Mouse (Mus musculus) large intestine, adult 2 months (tissue): ENCODE results near the gene Dcaf7. TPM values are rescaled to one million over a fixed set of nuclear protein-coding genes. Genes with fewer than 3 reads are reported as not detected.

ENCODE experiments used
- DNase-seq: peaks from one replicate; pipeline ENCODE4 v3.0.0-alpha.2; 2012; ENCODE audit warnings: low read depth, low spot score
- WGBS: fragments of 180-500 bp; shearing (Covaris S2); methylation state at CpG from one replicate; pipeline ENCODE4 v1.1.7; 2018; 5-methylcytosine and 5-hydroxymethylcytosine counted together
- polyA plus RNA-seq: library from polyadenylated mRNA; depleted of rRNA; stranded (reverse); fragments of >200 nt; gene quantifications from 2 replicates; pipeline ENCODE4 v1.2.3, GENCODE M21; 2012; rRNA removed

The Dcaf7 gene
- polyA plus RNA-seq, 1 experiment, result 27.3 TPM

DNA sequence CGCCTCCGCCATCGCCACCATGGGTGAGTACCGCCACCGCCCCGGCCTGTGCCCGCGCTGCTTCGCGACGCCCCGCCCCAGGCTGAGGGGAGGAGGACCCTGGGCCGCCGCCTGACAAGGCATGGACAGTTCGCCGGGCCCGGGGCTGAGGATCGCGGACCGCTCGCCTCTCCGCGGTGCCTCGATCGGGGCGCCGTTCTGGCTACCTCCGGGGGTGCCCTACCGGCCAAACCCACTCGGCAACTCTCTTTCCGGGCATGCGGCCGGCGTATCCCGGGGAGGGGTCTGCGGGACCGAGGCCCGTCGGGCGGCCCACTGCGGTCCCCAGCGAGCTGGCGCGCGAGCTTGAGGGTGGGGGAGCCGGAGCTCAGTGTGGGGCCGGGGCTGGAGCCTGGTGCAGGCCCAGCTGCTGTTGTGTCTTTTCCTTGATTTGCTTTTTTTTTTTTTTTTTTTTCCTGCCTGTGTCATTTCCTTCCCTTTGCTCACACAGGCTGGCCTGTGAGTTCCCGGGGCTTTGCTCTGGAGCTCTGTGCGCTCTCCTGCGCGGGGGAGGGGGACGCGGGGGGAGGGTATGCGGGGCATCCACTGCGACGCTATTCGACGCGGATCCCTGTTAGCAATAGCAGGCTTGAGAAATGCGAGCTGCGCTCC, 48.4 kb downstream of the Dcaf7 start:
- WGBS, result under 1% methylated on average over 52 of the region's 61 CpGs

DNA sequence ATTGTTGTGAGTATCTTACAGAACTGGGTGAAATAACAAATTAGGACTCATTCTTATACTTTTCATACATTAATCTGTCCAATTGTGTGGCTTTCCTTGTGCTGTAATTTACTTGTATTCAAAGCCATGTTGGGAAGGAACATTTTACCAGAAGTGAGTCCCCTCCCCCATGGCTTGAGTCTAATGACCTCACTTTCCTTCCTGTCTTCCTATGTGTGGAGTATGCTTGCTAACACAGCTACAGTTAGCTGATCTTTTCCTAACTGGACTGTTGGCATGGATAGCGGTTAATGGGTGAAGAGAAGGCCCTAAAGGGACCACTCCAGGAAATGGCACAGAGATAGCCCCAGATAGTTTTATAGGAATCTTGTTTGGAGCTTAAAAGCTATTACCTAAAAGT, 61.6 kb downstream of the Dcaf7 start:
- DNase-seq, result no peak
- 84% methylated on average over 1 of the region's 1 CpGs for WGBS

More for the DNA sequence above, 48.4 kb downstream of the Dcaf7 start:
- no peak for DNase-seq

DNA sequence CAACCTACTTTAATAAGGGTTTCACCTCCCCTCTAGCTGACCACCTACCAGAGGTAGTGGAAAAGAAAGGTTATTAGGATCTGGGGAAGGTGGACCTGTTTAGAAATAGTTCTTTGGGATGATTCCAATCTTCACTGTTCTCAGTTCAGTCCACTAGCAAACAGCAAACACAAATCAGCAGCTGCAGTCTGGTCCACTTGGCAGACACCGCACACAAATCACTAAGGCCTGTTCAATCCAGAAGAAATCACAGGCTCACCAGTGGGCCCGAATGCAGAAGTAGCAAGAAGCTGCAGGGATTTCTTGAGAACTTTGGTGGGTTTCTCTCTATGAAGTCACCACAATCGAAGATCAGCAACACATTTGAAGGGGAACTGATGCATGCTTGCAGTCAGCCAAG, 66.2 kb downstream of the Dcaf7 start:
- no peak for DNase-seq
- WGBS, result 70% methylated on average over 3 of the region's 3 CpGs

DNA sequence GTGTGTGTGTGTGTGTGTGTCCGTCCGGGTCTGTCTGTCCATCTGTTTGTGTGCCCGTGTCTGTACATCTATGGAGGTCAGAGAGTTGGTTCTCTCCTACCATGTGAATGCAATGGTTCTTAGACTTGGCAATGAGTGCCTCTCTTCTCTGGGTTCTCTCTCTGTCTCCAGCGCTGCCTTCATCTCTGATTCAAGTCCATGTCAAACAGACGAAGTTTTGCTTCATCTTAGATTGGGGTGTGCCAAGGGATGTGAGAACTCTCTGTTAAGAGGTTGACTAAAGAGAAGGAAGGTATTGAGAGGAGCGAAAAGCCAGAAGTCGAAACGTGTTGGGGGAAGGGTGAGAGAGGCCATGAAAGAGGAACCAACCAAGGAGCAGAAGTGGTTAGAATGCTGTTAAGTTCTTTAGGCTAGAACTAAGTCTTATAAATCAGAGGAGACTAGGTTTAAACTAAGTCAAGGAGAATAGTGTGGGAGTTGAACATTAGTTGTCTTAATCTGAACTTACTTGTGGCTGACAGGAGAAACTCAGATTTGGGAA, 69.4 kb downstream of the Dcaf7 start:
- WGBS, result 79% methylated on average over 8 of the region's 8 CpGs
- DNase-seq, result no peak

Other genes starting within 250 kb of the Dcaf7 start
- gene Cyb561, start 83.5 kb upstream of the Dcaf7 start, polyA plus RNA-seq, result 75.4 and 75.7 TPM in 2 replicates
- gene Ace, start 68.9 kb upstream of the Dcaf7 start, polyA plus RNA-seq, result 70.6 and 321 TPM in 2 replicates
- gene Ace3, start 42.2 kb upstream of the Dcaf7 start, polyA plus RNA-seq, result 0.05 TPM in 1 of 2 replicates, not detected in the other
- 1.3 and 2.0 TPM in 2 replicates for gene Kcnh6, start 28.7 kb upstream of the Dcaf7 start, polyA plus RNA-seq
- gene Taco1, start 29.2 kb downstream of the Dcaf7 start, polyA plus RNA-seq, result 10.2 and 15.5 TPM in 2 replicates
- gene Map3k3, start 47.7 kb downstream of the Dcaf7 start, polyA plus RNA-seq, result 15.0 and 23.5 TPM in 2 replicates
- not detected in 2 replicates for gene Gm10840, start 124.0 kb downstream of the Dcaf7 start, polyA plus RNA-seq
- 32.3 and 40.7 TPM in 2 replicates for gene Limd2, start 124.0 kb downstream of the Dcaf7 start, polyA plus RNA-seq
- 10.9 and 12.1 TPM in 2 replicates for gene Strada, start 165.3 kb downstream of the Dcaf7 start, polyA plus RNA-seq
- gene Ccdc47, start 179.5 kb downstream of the Dcaf7 start, polyA plus RNA-seq, result 9.5 and 13.7 TPM in 2 replicates
- gene Ddx42, start 180.1 kb downstream of the Dcaf7 start, polyA plus RNA-seq, result 7.6 and 9.9 TPM in 2 replicates
- 13.2 and 16.1 TPM in 2 replicates for gene Ftsj3, start 219.2 kb downstream of the Dcaf7 start, polyA plus RNA-seq
- gene Psmc5, start 219.3 kb downstream of the Dcaf7 start, polyA plus RNA-seq, result 55.5 and 62.4 TPM in 2 replicates
- 136 and 162 TPM in 2 replicates for gene Smarcd2, start 236.1 kb downstream of the Dcaf7 start, polyA plus RNA-seq
- 0.11 and 0.12 TPM in 2 replicates for gene Tcam1, start 239.8 kb downstream of the Dcaf7 start, polyA plus RNA-seq